Mouse (Mus musculus): ENCODE data around the gene Mtr. TPM values are rescaled to one million over a fixed set of nuclear protein-coding genes. Genes with fewer than 3 reads are reported as not detected.

Gene Mtr
- polyA plus RNA-seq (2017; shearing (Covaris generic)) = 32.3 TPM

DNA sequence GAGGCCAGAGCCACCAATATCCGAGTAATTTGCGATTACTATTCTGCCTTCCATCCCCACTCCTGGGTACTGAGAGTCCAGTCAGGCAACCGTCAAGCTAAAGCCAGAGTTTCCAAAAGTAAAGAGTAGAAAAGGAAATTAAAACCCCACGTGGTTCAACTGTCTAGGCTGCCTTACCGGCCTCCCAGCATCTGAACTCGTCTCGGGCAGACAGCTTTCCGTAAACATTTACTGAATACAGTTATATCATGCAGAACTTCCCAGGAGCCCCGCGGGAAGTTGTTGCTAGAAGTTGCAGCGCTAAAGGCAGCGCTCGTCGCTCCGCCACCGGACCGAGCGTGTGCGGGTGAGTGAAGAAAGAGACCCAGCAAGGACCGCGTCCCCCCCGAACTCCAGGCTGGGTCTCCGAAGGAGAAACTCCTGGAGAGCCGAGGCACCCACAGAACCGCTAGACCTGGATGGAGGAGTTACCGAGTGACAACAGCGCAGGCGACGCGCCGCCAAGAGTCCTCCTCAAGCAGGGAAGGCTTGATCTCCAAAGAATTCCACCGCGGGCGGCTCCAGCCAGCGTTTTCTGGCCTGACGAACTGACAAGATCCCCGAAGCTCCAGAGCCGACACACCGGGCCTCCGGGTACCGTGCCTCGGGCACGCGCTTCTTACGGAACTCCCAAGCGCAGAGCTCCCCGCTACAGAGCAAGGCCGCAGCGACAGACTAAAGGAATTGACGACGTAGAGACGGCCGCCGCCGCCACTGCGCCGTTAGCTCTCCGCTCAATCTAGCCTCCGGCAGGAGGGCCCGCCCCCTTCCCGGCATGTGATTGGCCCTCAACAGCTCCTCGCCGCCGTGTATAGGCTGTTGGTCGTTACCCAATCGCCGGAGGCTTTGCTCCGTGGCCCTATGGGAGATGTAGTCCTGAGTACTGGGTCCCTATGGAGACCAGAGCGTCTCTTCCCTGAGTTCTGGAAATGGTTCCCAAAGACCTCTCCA, at the start of gene Mtr:
Gene Mtr, minus strand, starts transcription at position 723 of the 990 bp plus-strand sequence.

Other genes with a start within 250 kb of the Mtr start
- gene Ryr2, start 151.2 kb downstream of the Mtr start, polyA plus RNA-seq (2017; shearing (Covaris generic)) = 0.57 TPM
- gene Actn2, start 82.6 kb upstream of the Mtr start, polyA plus RNA-seq (2017; shearing (Covaris generic)) = 9.9 TPM
- gene Heatr1, start 136.9 kb upstream of the Mtr start, polyA plus RNA-seq (2017; shearing (Covaris generic)) = 78.0 TPM
- gene Lgals8, start 206.8 kb upstream of the Mtr start, polyA plus RNA-seq (2017; shearing (Covaris generic)) = 79.4 TPM

Measured in CD4-positive, CD25-positive, alpha-beta regulatory T cell, adult 9 weeks (primary cell).